Mouse (Mus musculus) heart, embryonic 12.5 days (tissue): ENCODE results near the gene Zfp952. TPM values are rescaled to one million over a fixed set of nuclear protein-coding genes. Genes with fewer than 3 reads are reported as not detected.
"Not testable (repeated sequence)": the region's sequence is repeated elsewhere in the genome, so short reads cannot be mapped to it uniquely, and the experiment has no call there.

Source experiments
- ATAC-seq: fragments of 200-750 bp; cut with Nextera tagmentation; 2 replicates; pipeline ENCODE4 v1.8.0; 2017; ENCODE audit warnings: moderate TSS enrichment, moderate library complexity; ENCODE audit not compliant: insufficient number of reproducible peaks, low FRiP score
- H3K27ac ChIP-seq: fragments of 300-500 bp; sonication (generic); 2 replicates; pipeline ENCODE4 v1.5.1; 2016; ENCODE audit warnings: mild to moderate bottlenecking, moderate library complexity; ENCODE audit not compliant: poor library complexity, severe bottlenecking
- H3K27me3 ChIP-seq: fragments of 300-500 bp; sonication (generic); replicated peaks from 2 replicates; pipeline ENCODE4 v1.6.1; 2016; ENCODE audit warnings: mild to moderate bottlenecking, moderate library complexity
- H3K36me3 ChIP-seq: fragments of 300-500 bp; sonication (generic); 2 replicates; pipeline ENCODE4 v1.6.1; 2016; ENCODE audit warnings: mild to moderate bottlenecking, moderate library complexity
- H3K4me1 ChIP-seq: fragments of 300-500 bp; sonication (generic); replicated peaks from 2 replicates; pipeline ENCODE4 v1.6.1; 2016; ENCODE audit warnings: mild to moderate bottlenecking
- H3K4me2 ChIP-seq: fragments of 300-500 bp; sonication (generic); 2 replicates; pipeline ENCODE4 v1.6.1; 2016; ENCODE audit warnings: mild to moderate bottlenecking, moderate library complexity
- H3K4me3 ChIP-seq: fragments of 300-500 bp; sonication (generic); 2 replicates; pipeline ENCODE4 v1.5.1; 2016; ENCODE audit warnings: mild to moderate bottlenecking
- H3K9ac ChIP-seq: fragments of 300-500 bp; sonication (generic); 2 replicates; pipeline ENCODE4 v1.6.1; 2016; ENCODE audit warnings: mild to moderate bottlenecking, moderate library complexity
- H3K9me3 ChIP-seq: fragments of 300-500 bp; sonication (generic); replicated peaks from 2 replicates; pipeline ENCODE4 v1.6.1; 2016; ENCODE audit warnings: mild to moderate bottlenecking, moderate library complexity
- WGBS: fragments of 180-500 bp; shearing (Covaris S2); methylation state at CpG from one replicate; pipeline ENCODE4 v1.1.7; 2016; 5-methylcytosine and 5-hydroxymethylcytosine counted together
- polyA plus RNA-seq: library from polyadenylated mRNA; unstranded; fragments of >200 nt; fragmentation: Nextera tagmentation; extraction: Ambion mirVana; gene quantifications from 2 replicates; pipeline ENCODE4 v1.2.1, GENCODE M21; 2016

Gene Zfp952
- polyA plus RNA-seq, 1 experiment from 2014 or later, result 8.0 TPM

DNA sequence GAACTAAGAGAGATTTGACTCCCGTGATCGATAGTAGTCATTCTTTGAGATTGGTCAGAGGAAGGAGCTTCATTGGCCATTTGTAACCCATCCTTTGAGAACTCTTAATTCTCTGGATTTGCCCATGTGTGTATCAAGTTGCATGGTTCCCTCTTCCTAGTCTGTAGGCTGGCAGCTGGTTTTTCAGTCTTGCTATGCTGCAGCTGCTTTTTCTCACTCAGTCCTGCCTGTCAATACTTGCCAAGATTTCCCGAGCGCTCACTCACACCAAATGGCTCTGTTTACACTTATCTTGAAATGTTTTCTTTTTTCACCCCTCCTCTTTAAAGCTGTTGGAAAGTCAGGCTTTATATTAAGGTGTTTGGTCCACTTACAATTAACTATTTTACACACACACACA, 11.6 kb upstream of the Zfp952 start:
- 67% methylated on average over 4 of the region's 4 CpGs for WGBS
- no peak for ATAC-seq

DNA sequence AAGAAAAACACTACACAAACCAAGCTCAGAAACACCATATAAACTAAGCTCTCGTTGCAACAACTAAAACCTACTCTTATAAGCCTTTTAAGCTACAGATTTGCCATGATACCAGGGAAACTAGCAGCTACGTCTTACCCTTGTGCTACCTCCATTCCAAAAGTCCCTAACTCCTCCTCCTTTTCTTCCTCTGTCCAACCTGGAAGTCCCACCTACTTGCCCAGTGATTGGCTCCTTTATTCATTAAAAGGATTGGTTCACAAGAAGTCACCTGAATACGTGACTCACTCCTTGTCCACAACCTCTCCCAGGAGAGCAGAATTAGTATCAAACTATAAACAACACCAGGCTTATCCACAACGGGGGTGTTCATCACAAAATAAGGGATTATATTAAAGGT, 6.6 kb upstream of the Zfp952 start:
- ATAC-seq, result no peak
- Histone ChIP-seq H3K9me3 (no peaks in the 10 kb centered on the region), H3K36me3 (no peaks in the 10 kb centered on the region), H3K4me2 (no peak overlapping the region), H3K4me1 (no peaks in the 10 kb centered on the region), H3K27ac (no peak overlapping the region), H3K27me3 (no peaks in the 10 kb centered on the region), H3K9ac (no peak overlapping the region), H3K4me3 (no peak overlapping the region)
- WGBS, result 69% methylated on average over 4 of the region's 4 CpGs

More for the DNA sequence above, 11.6 kb upstream of the Zfp952 start:
- no peaks in the 10 kb centered on the region for H3K4me1 ChIP-seq
- H3K4me2 ChIP-seq, result no peak overlapping the region
- H3K36me3 ChIP-seq, result peaks cover 31% of the 10 kb centered on the region
- no peak overlapping the region for H3K4me3 ChIP-seq
- peaks cover 12% of the 10 kb centered on the region; the same call in 1 of the 2 replicates for H3K9me3 ChIP-seq
- no peak overlapping the region for H3K9ac ChIP-seq
- H3K27me3 ChIP-seq, result no peaks in the 10 kb centered on the region
- H3K27ac ChIP-seq, result no peak overlapping the region

DNA sequence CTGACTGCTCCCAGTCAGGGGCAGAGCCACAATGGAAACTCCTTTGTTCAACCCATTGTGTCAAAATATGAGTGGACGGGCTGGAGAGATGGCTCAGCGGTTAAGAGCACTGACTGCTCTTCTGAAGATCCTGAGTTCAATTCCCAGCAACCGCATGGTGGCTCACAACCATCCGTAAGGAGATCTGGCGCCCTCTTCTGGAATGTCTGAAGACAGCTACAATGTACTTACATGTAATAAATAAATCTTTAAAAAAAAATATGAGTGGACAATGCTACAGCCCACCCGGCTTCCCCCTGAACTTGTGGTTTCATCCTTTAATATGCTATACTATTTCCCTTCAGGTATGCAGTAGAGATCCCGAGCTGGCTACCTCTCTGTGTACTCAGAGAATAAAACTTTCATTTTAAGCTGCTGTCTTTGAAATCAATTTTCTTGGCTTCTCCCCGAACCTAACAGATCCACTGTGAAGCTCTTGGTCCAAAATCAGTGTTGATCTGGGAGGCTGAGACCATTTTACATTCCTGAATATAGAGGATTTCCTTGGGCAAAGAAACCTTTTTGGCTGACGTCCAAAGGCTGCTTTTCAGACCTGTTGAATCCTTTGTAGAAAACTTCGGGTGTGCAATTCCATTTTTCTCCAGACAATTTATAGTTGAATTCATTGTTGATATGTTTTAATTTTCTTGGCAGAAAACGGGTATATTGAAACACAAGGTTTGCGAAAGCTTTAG, 797 bp upstream of the Zfp952 start:
- Histone ChIP-seq H3K36me3 (peaks cover 16% of the 10 kb centered on the region), H3K27ac (no peak overlapping the region), H3K27me3 (no peaks in the 10 kb centered on the region), H3K4me2 (peak overlapping the region; percentile 82), H3K9ac (no peak overlapping the region; the same call in 1 of the 2 replicates), H3K4me1 (peaks cover 10% of the 10 kb centered on the region), H3K9me3 (no peaks in the 10 kb centered on the region), H3K4me3 (peak overlapping the region; percentile 96)
- WGBS, result 63% methylated on average over 12 of the region's 12 CpGs
- ATAC-seq, result no peak

DNA sequence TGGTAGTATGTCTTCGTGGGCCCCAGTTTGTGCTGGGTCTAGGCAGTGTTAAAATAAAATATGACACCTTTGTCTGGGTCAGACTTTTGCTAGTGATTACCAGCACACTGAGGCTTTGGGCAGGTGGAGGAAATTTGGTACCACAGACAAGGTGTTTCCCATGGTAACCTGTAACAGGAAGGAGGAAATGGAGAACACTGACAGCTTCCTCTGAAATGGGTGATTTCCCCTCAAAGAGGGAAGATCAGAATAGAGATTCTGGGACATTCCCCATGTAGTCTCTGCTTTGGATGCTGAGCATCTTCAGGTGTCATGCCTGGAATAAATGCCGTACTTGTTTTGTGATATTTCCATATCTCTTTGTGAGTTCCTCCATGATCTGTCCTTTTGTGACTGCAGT, 5.6 kb downstream of the Zfp952 start:
- peaks cover 6% of the 10 kb centered on the region for H3K4me1 ChIP-seq
- H3K9ac ChIP-seq, result no peak overlapping the region
- H3K36me3 ChIP-seq, result peaks cover 36% of the 10 kb centered on the region
- H3K27me3 ChIP-seq, result no peaks in the 10 kb centered on the region
- H3K4me3 ChIP-seq, result no peak overlapping the region
- H3K4me2 ChIP-seq, result no peak overlapping the region
- peaks cover 7% of the 10 kb centered on the region for H3K9me3 ChIP-seq
- 92% methylated on average over 2 of the region's 2 CpGs for WGBS
- no peak overlapping the region for H3K27ac ChIP-seq
- no peak for ATAC-seq

DNA sequence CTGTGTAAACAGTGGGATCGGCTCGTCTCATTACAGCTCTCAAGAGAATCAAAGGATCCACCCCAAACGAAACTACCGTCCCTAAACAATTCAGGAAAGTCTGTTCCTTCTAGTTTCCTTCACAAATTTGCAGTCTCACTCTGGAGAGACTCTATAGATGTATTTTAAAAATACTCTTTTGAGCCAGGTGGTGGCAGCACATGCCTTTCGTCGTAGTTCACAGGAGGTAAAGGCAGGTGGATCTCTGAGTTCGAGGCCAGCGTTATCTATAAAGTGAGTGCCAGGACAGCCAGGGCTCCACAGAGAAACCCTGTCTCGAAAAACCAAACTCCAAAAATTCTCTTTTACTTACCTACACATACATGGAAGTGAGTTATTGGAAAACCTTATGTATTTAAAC, 15.4 kb downstream of the Zfp952 start:
- H3K27ac ChIP-seq, result no peak overlapping the region
- 42% methylated on average over 9 of the region's 9 CpGs for WGBS
- H3K4me1 ChIP-seq, result no peaks in the 10 kb centered on the region
- H3K9me3 ChIP-seq, result peaks cover 14% of the 10 kb centered on the region
- H3K9ac ChIP-seq, result no peak overlapping the region
- peaks cover 23% of the 10 kb centered on the region for H3K36me3 ChIP-seq
- no peak for ATAC-seq
- H3K27me3 ChIP-seq, result no peaks in the 10 kb centered on the region
- no peak overlapping the region for H3K4me2 ChIP-seq
- H3K4me3 ChIP-seq, result no peak overlapping the region

DNA sequence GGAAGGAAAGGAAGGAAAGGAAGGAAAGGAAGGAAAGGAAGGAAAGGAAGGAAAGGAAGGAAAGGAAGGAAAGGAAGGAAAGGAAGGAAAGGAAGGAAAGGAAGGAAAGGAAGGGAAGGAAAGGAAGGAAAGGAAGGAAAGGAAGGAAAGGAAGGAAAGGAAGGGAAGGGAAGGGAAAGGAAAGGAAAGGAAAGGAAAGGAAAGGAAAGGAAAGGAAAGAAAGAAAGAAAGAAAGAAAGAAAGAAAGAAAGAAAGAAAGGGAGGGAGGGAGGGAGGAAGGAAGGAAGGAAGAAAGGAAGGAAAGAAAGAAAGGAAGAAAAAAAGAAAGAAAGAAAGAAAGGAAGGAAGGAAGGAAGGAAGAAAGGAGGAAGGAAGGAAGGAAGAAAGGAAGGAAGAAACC, 27.5 kb downstream of the Zfp952 start:
- not testable (repeated sequence) for H3K4me1 ChIP-seq, H3K9ac ChIP-seq, H3K27me3 ChIP-seq, H3K4me2 ChIP-seq, H3K4me3 ChIP-seq, ATAC-seq, H3K27ac ChIP-seq
- Histone ChIP-seq H3K9me3 (peaks cover 53% of the 10 kb centered on the region), H3K36me3 (peaks cover 72% of the 10 kb centered on the region)

DNA sequence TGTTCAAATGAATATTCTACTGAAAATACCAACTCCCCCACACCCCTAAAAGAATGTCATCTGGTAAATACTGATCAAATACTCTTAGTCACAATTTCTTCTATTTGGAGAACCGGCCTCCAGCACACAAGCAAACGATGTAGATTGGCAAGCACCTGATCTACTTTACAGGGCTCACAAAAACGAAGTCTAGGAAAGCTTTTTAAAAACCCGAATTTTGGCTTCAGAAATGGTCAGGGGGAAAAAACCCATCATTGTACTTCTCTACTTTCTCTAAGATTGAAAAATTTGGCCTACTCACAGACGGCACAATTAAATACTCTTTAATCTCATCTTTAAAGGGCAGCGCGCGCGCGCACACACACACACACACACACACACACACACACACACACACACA, 39.4 kb downstream of the Zfp952 start:
- Histone ChIP-seq H3K4me1 (no peaks in the 10 kb centered on the region), H3K9ac (peak overlapping the region; percentile 74; the same call in 1 of the 2 replicates), H3K27me3 (no peaks in the 10 kb centered on the region), H3K27ac (no peak overlapping the region), H3K9me3 (peaks cover 5% of the 10 kb centered on the region), H3K4me2 (peak overlapping the region; percentile 56), H3K4me3 (peak overlapping the region; percentile 65), H3K36me3 (peaks cover 7% of the 10 kb centered on the region)
- no peak for ATAC-seq
- WGBS, result 15% methylated on average over 10 of the region's 10 CpGs

DNA sequence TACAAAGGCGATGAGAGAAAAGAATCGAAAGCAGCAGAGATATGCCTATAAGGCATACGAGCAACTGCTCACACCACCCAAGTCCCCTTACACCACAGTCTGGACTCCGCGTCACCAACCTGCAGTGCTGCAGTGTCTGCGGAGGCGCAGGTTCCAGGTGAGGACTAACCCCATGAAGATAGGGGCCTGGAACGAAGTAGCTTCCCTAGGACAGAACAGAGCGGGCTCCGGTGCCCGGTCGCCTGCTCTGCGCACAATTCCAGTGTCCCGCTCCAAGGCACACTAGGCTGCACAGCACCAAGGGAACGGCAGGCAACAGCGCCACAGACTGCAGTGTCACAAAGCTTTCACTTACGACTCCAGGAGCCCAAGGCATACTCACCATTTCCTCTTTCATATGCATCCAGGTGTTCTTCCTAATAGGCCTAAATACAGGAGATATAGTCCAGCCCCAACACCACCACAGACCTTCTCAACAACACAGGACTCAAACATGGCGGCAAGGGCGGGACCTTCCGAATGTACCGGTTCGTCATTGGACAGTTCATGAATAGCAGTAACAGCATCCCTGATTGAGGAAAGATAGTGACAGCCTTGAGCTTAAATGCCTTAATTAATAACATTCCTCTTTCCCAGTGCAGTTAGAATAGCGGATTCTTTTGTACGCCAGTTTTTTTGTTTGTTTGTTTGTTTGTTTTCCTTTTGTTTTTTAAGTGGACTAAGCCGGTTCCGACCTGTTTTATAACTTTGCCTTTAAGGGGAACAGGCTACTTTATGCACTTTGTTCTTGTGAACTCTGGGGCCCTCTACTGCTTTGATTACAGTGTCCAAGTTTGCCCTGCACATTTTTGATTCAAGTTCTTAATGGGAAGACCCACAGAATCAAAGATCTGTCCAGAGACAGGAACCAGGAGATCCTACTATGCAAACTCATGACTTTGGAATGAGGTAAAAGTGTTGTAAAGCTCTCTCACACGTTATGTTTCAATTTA, 40.3 kb downstream of the Zfp952 start, which contains the start of gene Zfp763:
Gene Zfp763, minus strand, starts transcription at position 503 of the 992 bp plus-strand sequence.
- 4% methylated on average over 27 of the region's 27 CpGs for WGBS
- no peaks in the 10 kb centered on the region for H3K27me3 ChIP-seq
- 0 out of 2 replicates have a peak, but pooled peaks cover 1% of the 10 kb centered on the region for H3K36me3 ChIP-seq
- peak within 1 kb of the TSS; percentile 65 for H3K4me3 ChIP-seq
- H3K9me3 ChIP-seq, result no peaks in the 10 kb centered on the region
- peak within 1 kb of the TSS; percentile 74 for H3K9ac ChIP-seq
- ATAC-seq, result peak; percentile 92
- H3K4me1 ChIP-seq, result no peaks in the 10 kb centered on the region
- H3K4me2 ChIP-seq, result peak within 1 kb of the TSS; percentile 56
- peak within 1 kb of the TSS; percentile 58 for H3K27ac ChIP-seq

Other genes with a start within 250 kb of the Zfp952 start
- 27.6 and 28.5 TPM in 2 replicates for gene Zfp871, start 204.8 kb upstream of the Zfp952 start, polyA plus RNA-seq
- gene Zfp811, start 183.2 kb upstream of the Zfp952 start, polyA plus RNA-seq, result 0.96 and 1.7 TPM in 2 replicates
- 8.7 and 8.8 TPM in 2 replicates for gene Zfp799, start 162.9 kb upstream of the Zfp952 start, polyA plus RNA-seq
- 5.3 and 6.2 TPM in 2 replicates for gene Zfp870, start 101.5 kb upstream of the Zfp952 start, polyA plus RNA-seq
- not detected in 2 replicates for gene Cyp4f14, start 75.8 kb upstream of the Zfp952 start, polyA plus RNA-seq
- gene Cyp4f13, start 45.7 kb upstream of the Zfp952 start, polyA plus RNA-seq, result 9.7 and 10.9 TPM in 2 replicates
- 5.7 and 6.2 TPM in 2 replicates for gene Zfp472, start 27.3 kb upstream of the Zfp952 start, polyA plus RNA-seq
- 6.5 and 6.7 TPM in 2 replicates for gene Zfp763, start 40.3 kb downstream of the Zfp952 start, polyA plus RNA-seq
- gene 4921501E09Rik, start 74.9 kb downstream of the Zfp952 start, polyA plus RNA-seq, result not detected in 2 replicates
- 4.4 and 4.7 TPM in 2 replicates for gene Zfp563, start 96.2 kb downstream of the Zfp952 start, polyA plus RNA-seq
- gene Morc2b, start 146.6 kb downstream of the Zfp952 start, polyA plus RNA-seq, result not detected in 2 replicates
- not detected in 2 replicates for gene Olfr55, start 175.3 kb downstream of the Zfp952 start, polyA plus RNA-seq
- not detected in 2 replicates for gene Olfr239, start 198.2 kb downstream of the Zfp952 start, polyA plus RNA-seq
- 0.05 TPM in 1 of 2 replicates, not detected in the other for gene Olfr1564, start 228.6 kb downstream of the Zfp952 start, polyA plus RNA-seq